Mouse (Mus musculus): ENCODE measurements at regions not wholly inside any gene's neighbourhood (a gene's known extent, or its start where the extent isn't known, plus 50 kb on each side); places are given as distances from the start of the nearest gene placed in this dataset.

- H3K27me3 ChIP-seq (ENCODE audit: control insufficient read depth in 1 of 2, insufficient read depth in 2 of 2, low read length in 2 of 2): no peaks in the 10 kb centered on the region
- TF ChIP-seq TCF12 (IDR thresholded peaks at IDR 0.05; ENCODE audit: low read depth, low read length): peak; percentile 52
- TF ChIP-seq ETS1 (IDR thresholded peaks at IDR 0.05; ENCODE audit: low read depth, low read length): peak; percentile 66; the same call in 1 of the 2 replicates
- peak; percentile 93 for TF ChIP-seq MYB (IDR thresholded peaks at IDR 0.05; ENCODE audit: low read depth, low read length)
- TF ChIP-seq EP300 (IDR thresholded peaks at IDR 0.05; ENCODE audit: low read depth in 1 of 2, low read length in 2 of 2): peak; percentile 86 to 96
- no peak for TF ChIP-seq TAL1 (IDR thresholded peaks at IDR 0.05; ENCODE audit: low read length)
- no peak for TF ChIP-seq ZC3H11A (IDR thresholded peaks at IDR 0.05; ENCODE audit: low read depth, low read length)
- peak; percentile 67 for TF ChIP-seq ZNF384 (IDR thresholded peaks at IDR 0.05; ENCODE audit: low read depth, low read length)
- peak; percentile 78 for TF ChIP-seq GATA1 (IDR thresholded peaks at IDR 0.05; ENCODE audit: low read depth, low read length)
- H3K4me1 ChIP-seq (ENCODE audit: control insufficient read depth in 1 of 2, insufficient read depth in 2 of 2, low read length in 2 of 2): peaks cover 3 to 4% of the 10 kb centered on the region in 2 experiments; a peak in 1 of 4 replicates
Measured at GRCm38 (mm10) chr14:97039850-97040249, 520.9 kb upstream of the Klhl1 start.

GRCm38 (mm10) chr14:97028528-97028927, 509.6 kb upstream of the Klhl1 start:
- H3K9ac ChIP-seq (ENCODE audit: control insufficient read depth, low read depth, low read length, poor library complexity, severe bottlenecking): no peak overlapping the region
- H3K27ac ChIP-seq (ENCODE audit: control insufficient read depth, low read depth, low read length): no peak overlapping the region
- no peaks in the 10 kb centered on the region for H3K9me3 ChIP-seq (replicated peaks; ENCODE audit: insufficient read depth, low read length)
- peak; percentile 58 for DNase-seq (ENCODE audit: low read depth, low spot score)
- no peak overlapping the region for H3K4me3 ChIP-seq (ENCODE audit: control insufficient read depth in 1 of 2, insufficient read depth in 1 of 2, low read depth in 2 of 2, low read length in 2 of 2)
- TF ChIP-seq EP300 (IDR thresholded peaks at IDR 0.05; ENCODE audit: low read depth in 1 of 2, low read length in 2 of 2): peak in 1 of 2 experiments; percentile 29; a peak in 1 of 4 replicates
- no peak for TF ChIP-seq MYB (IDR thresholded peaks at IDR 0.05; ENCODE audit: low read depth, low read length)
- no peak for TF ChIP-seq RAD21 (IDR thresholded peaks at IDR 0.05; ENCODE audit: low read depth, low read length)
- TF ChIP-seq E2F4 (IDR thresholded peaks at IDR 0.05; ENCODE audit: borderline replicate concordance, low read depth, low read length): no peak
- no peak for TF ChIP-seq TCF12 (IDR thresholded peaks at IDR 0.05; ENCODE audit: low read depth, low read length)
- H3K36me3 ChIP-seq (ENCODE audit: control insufficient read depth in 1 of 2, insufficient read depth in 2 of 2, low read length in 2 of 2): peaks cover 0 to 3% of the 10 kb centered on the region in 2 experiments; a peak in 2 of 4 replicates
- no peaks in the 10 kb centered on the region for H3K4me1 ChIP-seq (ENCODE audit: control insufficient read depth in 1 of 2, insufficient read depth in 2 of 2, low read length in 2 of 2)
- H3K79me2 ChIP-seq (ENCODE audit: control insufficient read depth, insufficient read depth, low read length, poor library complexity): no peaks in the 10 kb centered on the region
- no peaks in the 10 kb centered on the region for H3K27me3 ChIP-seq (ENCODE audit: control insufficient read depth in 1 of 2, insufficient read depth in 2 of 2, low read length in 2 of 2)

More at GRCm38 (mm10) chr14:97039850-97040249, 520.9 kb upstream of the Klhl1 start:
- H3K27ac ChIP-seq (ENCODE audit: control insufficient read depth, low read depth, low read length): peak overlapping the region; percentile 36; the same call in 1 of the 2 replicates
- H3K9ac ChIP-seq (ENCODE audit: control insufficient read depth, low read depth, low read length, poor library complexity, severe bottlenecking): no peak overlapping the region
- H3K79me2 ChIP-seq (ENCODE audit: control insufficient read depth, insufficient read depth, low read length, poor library complexity): no peaks in the 10 kb centered on the region
- peaks cover 0 to 6% of the 10 kb centered on the region in 2 experiments; a peak in 2 of 4 replicates for H3K36me3 ChIP-seq (ENCODE audit: control insufficient read depth in 1 of 2, insufficient read depth in 2 of 2, low read length in 2 of 2)
- H3K9me3 ChIP-seq (replicated peaks; ENCODE audit: insufficient read depth, low read length): no peaks in the 10 kb centered on the region
- no peak overlapping the region for H3K4me3 ChIP-seq (ENCODE audit: control insufficient read depth in 1 of 2, insufficient read depth in 1 of 2, low read depth in 2 of 2, low read length in 2 of 2)
- DNase-seq (ENCODE audit: low read depth, low spot score): peak; percentile 79

- DNase-seq (ENCODE audit: low read depth, low spot score): no peak
- Histone ChIP-seq H3K4me1 (ENCODE audit: control insufficient read depth in 1 of 2, insufficient read depth in 2 of 2, low read length in 2 of 2) (no peaks in the 10 kb centered on the region; a peak in 1 of 4 replicates), H3K79me2 (ENCODE audit: control insufficient read depth, insufficient read depth, low read length, poor library complexity) (no peaks in the 10 kb centered on the region), H3K27ac (ENCODE audit: control insufficient read depth, low read depth, low read length) (no peak overlapping the region), H3K4me3 (ENCODE audit: control insufficient read depth in 1 of 2, insufficient read depth in 1 of 2, low read depth in 2 of 2, low read length in 2 of 2) (no peak overlapping the region), H3K9ac (ENCODE audit: control insufficient read depth, low read depth, low read length, poor library complexity, severe bottlenecking) (no peak overlapping the region), H3K9me3 (replicated peaks; ENCODE audit: insufficient read depth, low read length) (no peaks in the 10 kb centered on the region), H3K36me3 (ENCODE audit: control insufficient read depth in 1 of 2, insufficient read depth in 2 of 2, low read length in 2 of 2) (peaks cover 0 to 2% of the 10 kb centered on the region in 2 experiments; a peak in 1 of 4 replicates), H3K27me3 (ENCODE audit: control insufficient read depth in 1 of 2, insufficient read depth in 2 of 2, low read length in 2 of 2) (no peaks in the 10 kb centered on the region)
- TF ChIP-seq ZNF384 (IDR thresholded peaks at IDR 0.05; ENCODE audit: low read depth, low read length) (no peak), EP300 (IDR thresholded peaks at IDR 0.05; ENCODE audit: low read depth in 1 of 2, low read length in 2 of 2) (no peak), GABPA (IDR thresholded peaks at IDR 0.05; ENCODE audit: low read depth, low read length) (no peak), ETS1 (IDR thresholded peaks at IDR 0.05; ENCODE audit: low read depth, low read length) (no peak)
Measured at GRCm38 (mm10) chr14:97006294-97006693, 487.4 kb upstream of the Klhl1 start.

All from MEL (cell line).